Mouse (Mus musculus): ENCODE measurements around the gene 4930522L14Rik. TPM values are rescaled to one million over a fixed set of nuclear protein-coding genes. Genes with fewer than 3 reads are reported as not detected.
"Not testable (repeated sequence)": the region's sequence is repeated elsewhere in the genome, so short reads cannot be mapped to it uniquely, and the experiment has no call there.

The 4930522L14Rik gene
- 4.3 and 4.9 TPM in 2 replicates for polyA plus RNA-seq (2015; fragmentation: Nextera tagmentation; extraction: Ambion mirVana)

- Histone ChIP-seq H3K9ac (peak within 1 kb of the TSS; percentile 69), H3K4me3 (peak within 1 kb of the TSS; percentile 53), H3K4me2 (peak within 1 kb of the TSS; percentile 68), H3K27ac (peak within 1 kb of the TSS; percentile 52; the same call in 1 of the 2 replicates)
- H3K36me3 ChIP-seq; H3K4me1 ChIP-seq (replicated peaks); H3K9me3 ChIP-seq; H3K27me3 ChIP-seq: not testable (repeated sequence)
- under 1% methylated on average over 25 of the region's 25 CpGs for WGBS
- ATAC-seq (ENCODE audit: low FRiP score) = peak; percentile 97
Observed at GRCm38 (mm10) chr5:109751391-109752071, at the start of gene 4930522L14Rik. Gene 4930522L14Rik (minus strand): TSS chr5:109751886.

- ATAC-seq (ENCODE audit: low FRiP score); H3K4me2 ChIP-seq; H3K27ac ChIP-seq: not testable (repeated sequence)
Observed at GRCm38 (mm10) chr5:109801466-109801865, 49.8 kb upstream of the 4930522L14Rik start.

GRCm38 (mm10) chr5:109799948-109800347, 48.3 kb upstream of the 4930522L14Rik start:
- H3K9me3 ChIP-seq; ATAC-seq (ENCODE audit: low FRiP score); H3K4me3 ChIP-seq; H3K36me3 ChIP-seq; H3K27me3 ChIP-seq; H3K4me2 ChIP-seq; H3K27ac ChIP-seq; H3K9ac ChIP-seq: not testable (repeated sequence)
- H3K4me1 ChIP-seq (replicated peaks) = peaks cover 12% of the 10 kb centered on the region; the same call in 1 of the 2 replicates
- 77% methylated on average over 2 of the region's 2 CpGs for WGBS

More at GRCm38 (mm10) chr5:109801466-109801865, 49.8 kb upstream of the 4930522L14Rik start:
- not testable (repeated sequence) for H3K4me1 ChIP-seq (replicated peaks); H3K9me3 ChIP-seq; H3K9ac ChIP-seq; H3K36me3 ChIP-seq; H3K4me3 ChIP-seq; H3K27me3 ChIP-seq

GRCm38 (mm10) chr5:109797017-109797416, 45.3 kb upstream of the 4930522L14Rik start:
- not testable (repeated sequence) for H3K36me3 ChIP-seq, H3K9ac ChIP-seq, H3K9me3 ChIP-seq, H3K27me3 ChIP-seq, H3K27ac ChIP-seq, H3K4me3 ChIP-seq, H3K4me2 ChIP-seq
- H3K4me1 ChIP-seq (replicated peaks) = peaks cover 12% of the 10 kb centered on the region; the same call in 1 of the 2 replicates
- WGBS = 91% methylated on average over 3 of the region's 3 CpGs
- 0 out of 2 replicates have a peak, but pooled peaks have one; percentile 37 for ATAC-seq (ENCODE audit: low FRiP score)

GRCm38 (mm10) chr5:109795967-109796652, 44.4 kb upstream of the 4930522L14Rik start:
- peak overlapping the region; percentile 68 for H3K4me2 ChIP-seq
- peak overlapping the region; percentile 30; the same call in 1 of the 2 replicates for H3K27ac ChIP-seq
- H3K9me3 ChIP-seq, H3K36me3 ChIP-seq, H3K27me3 ChIP-seq: not testable (repeated sequence)
- peak overlapping the region; percentile 71 for H3K9ac ChIP-seq
- H3K4me1 ChIP-seq (replicated peaks) = peaks cover 12% of the 10 kb centered on the region; the same call in 1 of the 2 replicates
- ATAC-seq (ENCODE audit: low FRiP score) = peak; percentile 93
- peak overlapping the region; percentile 57 for H3K4me3 ChIP-seq
- 2% methylated on average over 25 of the region's 25 CpGs for WGBS

GRCm38 (mm10) chr5:109752073-109752780, 541 bp upstream of the 4930522L14Rik start:
- not testable (repeated sequence) for H3K4me1 ChIP-seq (replicated peaks); H3K36me3 ChIP-seq; H3K9me3 ChIP-seq; H3K27ac ChIP-seq; H3K27me3 ChIP-seq
- ATAC-seq (ENCODE audit: low FRiP score) = peak; percentile 43
- Histone ChIP-seq H3K4me3 (peak overlapping the region; percentile 53), H3K9ac (peak overlapping the region; percentile 49; the same call in 1 of the 2 replicates), H3K4me2 (peak overlapping the region; percentile 68)
- 64% methylated on average over 4 of the region's 4 CpGs for WGBS

- not testable (repeated sequence) for H3K36me3 ChIP-seq; H3K27ac ChIP-seq; H3K9ac ChIP-seq; H3K4me2 ChIP-seq; H3K4me3 ChIP-seq; H3K27me3 ChIP-seq; ATAC-seq (ENCODE audit: low FRiP score); H3K4me1 ChIP-seq (replicated peaks)
- 94% methylated on average over 1 of the region's 1 CpGs for WGBS
- H3K9me3 ChIP-seq = peaks cover 26% of the 10 kb centered on the region
Observed at GRCm38 (mm10) chr5:109745081-109745480, 6.6 kb downstream of the 4930522L14Rik start.

GRCm38 (mm10) chr5:109717341-109717740, 34.3 kb downstream of the 4930522L14Rik start:
- not testable (repeated sequence) for H3K27ac ChIP-seq; H3K36me3 ChIP-seq; H3K4me3 ChIP-seq; H3K4me1 ChIP-seq (replicated peaks); H3K27me3 ChIP-seq; H3K9me3 ChIP-seq; H3K4me2 ChIP-seq; H3K9ac ChIP-seq; ATAC-seq (ENCODE audit: low FRiP score)
- 85% methylated on average over 3 of the region's 3 CpGs for WGBS

GRCm38 (mm10) chr5:109691205-109691965, 60.3 kb downstream of the 4930522L14Rik start:
- not testable (repeated sequence) for H3K27me3 ChIP-seq; H3K4me1 ChIP-seq (replicated peaks); H3K36me3 ChIP-seq; H3K9me3 ChIP-seq
- WGBS = 65% methylated on average over 5 of the region's 5 CpGs
- Histone ChIP-seq H3K9ac (peak overlapping the region; percentile 35; the same call in 1 of the 2 replicates), H3K4me2 (peak overlapping the region; percentile 73), H3K27ac (peak overlapping the region; percentile 74; the same call in 1 of the 2 replicates), H3K4me3 (peak overlapping the region; percentile 49)
- ATAC-seq (ENCODE audit: low FRiP score) = peak; percentile 12; the same call in 1 of the 2 replicates

- peak; percentile 98 for ATAC-seq (ENCODE audit: low FRiP score)
- Histone ChIP-seq H3K4me2 (peak within 1 kb of the TSS; percentile 73), H3K4me3 (peak within 1 kb of the TSS; percentile 49), H3K9ac (peak within 1 kb of the TSS; percentile 74), H3K27ac (peak within 1 kb of the TSS; percentile 74)
- H3K36me3 ChIP-seq; H3K27me3 ChIP-seq; H3K9me3 ChIP-seq; H3K4me1 ChIP-seq (replicated peaks): not testable (repeated sequence)
- under 1% methylated on average over 26 of the region's 26 CpGs for WGBS
Observed at GRCm38 (mm10) chr5:109690537-109691201, 61.0 kb downstream of the 4930522L14Rik start, which contains the start of gene 5430403G16Rik. Gene 5430403G16Rik (minus strand): TSS chr5:109691041.

All from hindbrain, embryonic 13.5 days (tissue).